Mouse (Mus musculus) liver, postnatal 0 days (tissue): ENCODE measurements around the gene Mta3. TPM values are rescaled to one million over a fixed set of nuclear protein-coding genes. Genes with fewer than 3 reads are reported as not detected.

Experiments
- ATAC-seq: fragments of 200-750 bp; cut with Nextera tagmentation; 2 replicates; pipeline ENCODE4 v1.8.0; 2017; ENCODE audit warnings: mild to moderate bottlenecking, moderate library complexity
- DNase-seq: peaks from one replicate; pipeline ENCODE4 v3.0.0-alpha.2; 2016
- H3K27ac ChIP-seq: fragments of 300-500 bp; sonication (generic); 2 replicates; pipeline ENCODE4 v1.5.1; 2014; ENCODE audit warnings: antibody characterized with exemption, moderate library complexity, mild to moderate bottlenecking, low read depth
- H3K27me3 ChIP-seq: fragments of 300-500 bp; sonication (generic); 2 replicates; pipeline ENCODE4 v1.6.1; 2014; ENCODE audit warnings: low read length, control low read depth, mixed read lengths; ENCODE audit not compliant: insufficient read depth
- H3K36me3 ChIP-seq: fragments of 300-500 bp; sonication (generic); replicated peaks from 2 replicates; pipeline ENCODE4 v1.6.1; 2014; ENCODE audit warnings: mild to moderate bottlenecking, control low read depth, low read length, moderate library complexity, mixed read lengths; ENCODE audit not compliant: insufficient read depth
- H3K4me1 ChIP-seq: fragments of 300-500 bp; sonication (generic); 2 replicates; pipeline ENCODE4 v1.6.1; 2014; ENCODE audit warnings: antibody characterized with exemption, mild to moderate bottlenecking, control low read depth; ENCODE audit not compliant: insufficient read depth
- H3K4me2 ChIP-seq: fragments of 300-500 bp; sonication (generic); 2 replicates; pipeline ENCODE4 v1.6.1; 2014; ENCODE audit warnings: low read depth, mild to moderate bottlenecking, low read length, moderate library complexity, mixed read lengths
- H3K4me3 ChIP-seq: fragments of 300-500 bp; sonication (generic); 2 replicates; pipeline ENCODE4 v1.5.1; 2014; ENCODE audit warnings: low read depth, low read length
- H3K9ac ChIP-seq: fragments of 300-500 bp; sonication (generic); replicated peaks from 2 replicates; pipeline ENCODE4 v1.6.1; 2014; ENCODE audit warnings: mild to moderate bottlenecking, moderate library complexity
- H3K9me3 ChIP-seq: fragments of 300-500 bp; sonication (generic); 2 replicates; pipeline ENCODE4 v1.6.1; 2016; ENCODE audit warnings: mild to moderate bottlenecking, control low read depth, low read length, mixed read lengths
- CTCF ChIP-seq: sonication (generic); IDR thresholded peaks from 2 replicates; pipeline ENCODE4 v1.5.1; 2016; ENCODE audit warnings: antibody characterized with exemption, low read depth
- EP300 ChIP-seq: IDR thresholded peaks from 2 replicates; pipeline ENCODE4 v1.6.1; 2016; ENCODE audit warnings: antibody characterized with exemption, low read depth, mild to moderate bottlenecking
- WGBS: fragments of 180-500 bp; shearing (Covaris S2); extraction: QIAGEN DNeasy Blood & Tissue Kit; methylation state at CpG from one replicate; pipeline ENCODE4 v1.1.7; 2014; ENCODE audit not compliant: insufficient replicate concordance; 5-methylcytosine and 5-hydroxymethylcytosine counted together
- polyA plus RNA-seq: library from polyadenylated mRNA; unstranded; fragments of >200 nt; fragmentation: Nextera tagmentation; extraction: Ambion mirVana; gene quantifications from 2 replicates; pipeline ENCODE4 v1.2.1, GENCODE M21; 2015

The Mta3 gene
- polyA plus RNA-seq, 1 experiment from 2014 or later, result 28.1 TPM

DNA sequence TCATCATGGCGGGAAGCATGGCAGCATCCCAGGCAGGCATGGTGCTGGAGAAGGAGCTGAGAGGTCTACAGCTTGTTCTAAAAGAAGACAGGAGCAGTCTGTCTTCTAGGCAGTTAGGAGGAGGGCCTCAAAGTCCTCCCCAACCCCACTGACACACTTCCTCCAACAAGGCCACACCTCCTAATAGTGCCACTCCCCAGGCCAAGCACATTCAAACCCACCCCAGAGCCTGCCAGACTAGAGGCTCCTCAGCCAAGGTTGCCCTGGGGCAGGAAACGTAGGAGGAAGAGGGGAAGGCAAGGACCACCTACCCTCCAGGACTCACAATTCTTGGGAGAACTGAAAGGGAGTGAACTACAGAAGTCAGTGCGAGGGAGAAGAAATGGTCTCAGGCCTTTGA is 141.9 kb downstream of the Mta3 start, which contains the start of gene Haao:
Gene Haao (minus strand): TSS at position 149 of the 400 bp plus-strand sequence.
- TF ChIP-seq EP300 (no peak), CTCF (no peak)
- Histone ChIP-seq H3K4me3 (peak within 1 kb of the TSS; percentile 42), H3K27me3 (no peaks in the 10 kb centered on the region), H3K27ac (peak within 1 kb of the TSS; percentile 88), H3K4me2 (peak within 1 kb of the TSS; percentile 57), H3K36me3 (0 out of 2 replicates have a peak, but pooled peaks cover 3% of the 10 kb centered on the region), H3K4me1 (peaks cover 39% of the 10 kb centered on the region), H3K9me3 (no peaks in the 10 kb centered on the region), H3K9ac (peak within 1 kb of the TSS; percentile 50)
- WGBS, result 46% methylated on average over 3 of the region's 3 CpGs
- DNase-seq (peak; percentile 44), ATAC-seq (no peak)

DNA sequence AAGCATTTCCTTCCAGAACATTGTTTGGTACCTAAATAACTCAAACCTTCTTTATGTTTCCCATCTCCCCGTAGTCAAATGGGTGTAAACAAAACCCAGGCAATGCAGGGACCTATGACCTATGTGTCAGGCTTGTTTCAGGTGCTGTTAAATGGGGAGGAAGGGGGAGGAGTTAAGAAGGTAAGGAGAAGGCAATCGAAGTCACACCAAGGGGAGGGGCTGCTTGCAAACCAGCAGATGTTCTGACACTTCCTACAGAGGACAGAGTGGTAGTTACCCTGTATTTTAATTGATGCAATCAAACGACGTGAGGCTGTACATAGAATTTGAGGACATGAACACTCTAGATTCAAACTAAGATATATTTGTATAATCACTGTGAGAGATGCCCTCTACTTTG is 142.5 kb downstream of the Mta3 start:
- Histone ChIP-seq H3K36me3 (no peaks in the 10 kb centered on the region), H3K27me3 (no peaks in the 10 kb centered on the region), H3K4me2 (no peak overlapping the region), H3K4me3 (no peak overlapping the region), H3K4me1 (peaks cover 39% of the 10 kb centered on the region), H3K9me3 (no peaks in the 10 kb centered on the region), H3K9ac (no peak overlapping the region), H3K27ac (peak overlapping the region; percentile 88)
- ATAC-seq (no peak), DNase-seq (no peak)
- TF ChIP-seq CTCF (no peak), EP300 (no peak)
- WGBS, result 24% methylated on average over 4 of the region's 4 CpGs

DNA sequence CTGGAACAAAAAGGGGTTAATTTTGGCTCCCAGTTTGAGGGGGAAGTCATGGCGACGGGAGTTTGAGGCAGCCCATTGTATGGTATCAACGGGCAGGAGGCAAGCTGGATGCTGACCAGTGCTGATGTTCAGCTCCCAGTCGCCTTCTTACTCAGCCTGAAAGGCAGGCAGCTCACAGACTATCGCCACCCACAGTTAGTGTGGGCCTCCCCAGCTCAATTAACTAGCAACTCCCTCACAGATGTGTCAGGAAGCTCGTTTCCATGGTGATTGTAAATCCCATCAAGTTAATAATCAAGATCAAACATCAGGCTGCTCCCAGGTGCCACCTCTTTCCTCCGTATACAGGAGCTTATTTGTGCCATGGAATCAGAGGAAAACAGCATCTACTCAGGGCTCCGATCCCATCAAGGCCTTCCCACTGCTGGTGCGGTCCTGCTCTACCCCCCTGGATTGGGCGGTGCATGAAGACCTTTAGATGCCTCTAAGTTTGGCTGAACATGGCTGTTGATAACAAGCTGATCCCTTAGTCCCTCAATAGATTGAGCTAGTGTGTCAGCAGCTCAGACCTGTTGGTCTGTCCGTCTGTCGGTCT is 143.2 kb downstream of the Mta3 start:
- Histone ChIP-seq H3K36me3 (no peaks in the 10 kb centered on the region), H3K4me2 (no peak overlapping the region), H3K27ac (no peak overlapping the region), H3K27me3 (no peaks in the 10 kb centered on the region), H3K9me3 (no peaks in the 10 kb centered on the region), H3K4me1 (peaks cover 34% of the 10 kb centered on the region), H3K9ac (no peak overlapping the region), H3K4me3 (no peak overlapping the region)
- 71% methylated on average over 12 of the region's 12 CpGs for WGBS
- ATAC-seq, result no peak
- TF ChIP-seq EP300 (no peak), CTCF (no peak)
- DNase-seq, result no peak

DNA sequence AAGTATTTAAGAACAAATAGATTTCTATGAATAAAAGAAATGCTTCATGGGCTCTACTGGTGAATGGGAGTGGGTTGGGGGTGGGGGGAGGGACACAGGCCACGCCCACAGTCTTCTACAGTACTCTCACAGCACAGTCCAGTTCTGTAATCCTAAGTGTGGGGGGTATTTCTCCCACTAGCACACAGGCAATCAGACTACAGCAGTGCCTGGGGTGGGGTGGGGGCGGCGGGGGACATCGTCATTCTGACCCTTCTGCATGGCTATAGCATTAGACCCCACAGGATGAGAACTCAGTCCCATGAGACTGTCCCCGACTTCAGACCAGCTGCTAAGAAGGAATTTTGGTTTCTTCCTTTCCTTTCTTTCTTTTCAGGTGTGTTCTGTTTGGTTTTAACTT is 143.8 kb downstream of the Mta3 start:
- H3K4me3 ChIP-seq, result no peak overlapping the region
- no peaks in the 10 kb centered on the region for H3K9me3 ChIP-seq
- 68% methylated on average over 5 of the region's 5 CpGs for WGBS
- DNase-seq (no peak), ATAC-seq (no peak)
- H3K27ac ChIP-seq, result no peak overlapping the region
- H3K27me3 ChIP-seq, result no peaks in the 10 kb centered on the region
- H3K9ac ChIP-seq, result no peak overlapping the region
- TF ChIP-seq EP300 (no peak), CTCF (no peak)
- no peak overlapping the region for H3K4me2 ChIP-seq
- H3K36me3 ChIP-seq, result no peaks in the 10 kb centered on the region
- peaks cover 36% of the 10 kb centered on the region for H3K4me1 ChIP-seq

DNA sequence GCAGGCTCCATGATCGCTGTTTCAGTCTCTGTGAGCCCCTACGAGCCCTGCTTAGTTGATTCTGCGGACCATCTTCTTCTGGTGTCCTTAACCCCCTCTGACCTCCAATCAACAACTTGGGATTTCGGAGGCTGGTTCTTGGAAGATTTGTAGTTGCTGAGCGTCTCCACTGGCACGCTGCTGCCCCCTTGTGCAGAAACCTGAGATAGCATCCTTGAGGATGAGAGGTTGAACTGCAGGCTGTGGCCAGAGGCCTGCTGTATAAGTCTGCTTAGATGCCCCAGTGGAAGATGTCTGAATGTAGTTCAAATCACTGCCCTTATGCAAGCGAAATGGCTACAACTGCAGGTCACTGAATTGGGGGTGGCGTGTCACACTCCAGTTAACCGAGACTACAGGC is 144.5 kb downstream of the Mta3 start:
- Histone ChIP-seq H3K4me2 (peak overlapping the region; percentile 20; the same call in 1 of the 2 replicates), H3K4me1 (peaks cover 32% of the 10 kb centered on the region), H3K36me3 (no peaks in the 10 kb centered on the region), H3K27ac (no peak overlapping the region; the same call in 1 of the 2 replicates), H3K9me3 (no peaks in the 10 kb centered on the region), H3K9ac (no peak overlapping the region), H3K4me3 (no peak overlapping the region), H3K27me3 (no peaks in the 10 kb centered on the region)
- WGBS, result 16% methylated on average over 9 of the region's 9 CpGs
- TF ChIP-seq CTCF (peak; percentile 98), EP300 (no peak)
- no peak for ATAC-seq
- DNase-seq, result peak; percentile 89

DNA sequence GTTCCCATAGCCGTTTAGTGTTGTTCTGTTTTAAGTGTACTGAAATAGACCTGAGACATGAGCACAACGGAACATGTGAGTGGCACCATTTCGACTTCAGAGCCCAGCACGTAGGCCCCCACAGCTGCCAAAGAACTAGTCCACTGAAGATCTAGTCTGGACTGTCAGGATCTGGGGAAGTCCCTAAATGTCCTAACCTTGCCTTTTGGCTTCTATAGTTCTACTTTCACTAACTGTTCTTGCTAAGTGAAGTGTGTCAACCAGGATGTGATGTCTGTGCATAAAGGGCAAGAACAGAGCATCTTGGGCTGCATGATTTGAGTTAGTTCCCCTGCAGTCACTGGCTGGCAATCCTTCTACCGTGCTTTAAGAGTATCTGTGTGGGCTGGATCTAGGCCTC is 144.9 kb downstream of the Mta3 start:
- Histone ChIP-seq H3K27me3 (no peaks in the 10 kb centered on the region), H3K4me1 (peaks cover 32% of the 10 kb centered on the region), H3K36me3 (no peaks in the 10 kb centered on the region), H3K9ac (no peak overlapping the region), H3K4me2 (no peak overlapping the region), H3K9me3 (no peaks in the 10 kb centered on the region), H3K4me3 (no peak overlapping the region), H3K27ac (no peak overlapping the region; the same call in 1 of the 2 replicates)
- DNase-seq (no peak), ATAC-seq (no peak)
- TF ChIP-seq CTCF, result no peak
- TF ChIP-seq EP300, result no peak
- WGBS, result 74% methylated on average over 5 of the region's 5 CpGs
